Mouse (Mus musculus) heart, embryonic 11.5 days (tissue): ENCODE data around the gene Galnt3. TPM values are rescaled to one million over a fixed set of nuclear protein-coding genes. Genes with fewer than 3 reads are reported as not detected.

Source experiments
- ATAC-seq: fragments of 200-750 bp; cut with Nextera tagmentation; replicated peaks from 2 replicates; pipeline ENCODE4 v1.8.0; 2017; ENCODE audit warnings: moderate library complexity; ENCODE audit not compliant: insufficient number of reproducible peaks, low FRiP score, low TSS enrichment
- H3K27ac ChIP-seq: fragments of 300-500 bp; sonication (generic); 2 replicates; pipeline ENCODE4 v1.5.1; 2014; ENCODE audit warnings: mild to moderate bottlenecking, low read depth, low read length
- H3K27me3 ChIP-seq: fragments of 300-500 bp; sonication (generic); 2 replicates; pipeline ENCODE4 v1.6.1; 2014; ENCODE audit warnings: mild to moderate bottlenecking, low read length, mixed read lengths; ENCODE audit not compliant: control insufficient read depth, insufficient read depth
- H3K36me3 ChIP-seq: fragments of 300-500 bp; sonication (generic); 2 replicates; pipeline ENCODE4 v1.6.1; 2014; ENCODE audit warnings: mild to moderate bottlenecking, low read length, moderate library complexity, mixed read lengths; ENCODE audit not compliant: control insufficient read depth, insufficient read depth
- H3K4me1 ChIP-seq: fragments of 300-500 bp; sonication (generic); 2 replicates; pipeline ENCODE4 v1.6.1; 2014; ENCODE audit warnings: low read length; ENCODE audit not compliant: control insufficient read depth, insufficient read depth
- H3K4me2 ChIP-seq: fragments of 300-500 bp; sonication (generic); 2 replicates; pipeline ENCODE4 v1.6.1; 2014; ENCODE audit warnings: mild to moderate bottlenecking, moderate library complexity
- H3K4me3 ChIP-seq: fragments of 300-500 bp; sonication (generic); 2 replicates; pipeline ENCODE4 v1.5.1; 2014; ENCODE audit warnings: low read depth, low read length
- H3K9ac ChIP-seq: fragments of 300-500 bp; sonication (generic); 2 replicates; pipeline ENCODE4 v1.6.1; 2014; ENCODE audit warnings: mild to moderate bottlenecking, low read depth, low read length, moderate library complexity
- H3K9me3 ChIP-seq: fragments of 300-500 bp; sonication (generic); replicated peaks from 2 replicates; pipeline ENCODE4 v1.6.1; 2016; ENCODE audit warnings: low read length; ENCODE audit not compliant: control insufficient read depth
- WGBS: fragments of 180-500 bp; shearing (Covaris S2); extraction: QIAGEN DNeasy Blood & Tissue Kit; methylation state at CpG from one replicate; pipeline ENCODE4 v1.1.7; 2014; ENCODE audit not compliant: insufficient replicate concordance; 5-methylcytosine and 5-hydroxymethylcytosine counted together
- polyA plus RNA-seq: library from polyadenylated mRNA; unstranded; fragments of >200 nt; fragmentation: Nextera tagmentation; extraction: Ambion mirVana; gene quantifications from 2 replicates; pipeline ENCODE4 v1.2.1, GENCODE M21; 2014

Gene Galnt3
- polyA plus RNA-seq, 1 experiment from 2014 or later = 0.49 TPM

DNA sequence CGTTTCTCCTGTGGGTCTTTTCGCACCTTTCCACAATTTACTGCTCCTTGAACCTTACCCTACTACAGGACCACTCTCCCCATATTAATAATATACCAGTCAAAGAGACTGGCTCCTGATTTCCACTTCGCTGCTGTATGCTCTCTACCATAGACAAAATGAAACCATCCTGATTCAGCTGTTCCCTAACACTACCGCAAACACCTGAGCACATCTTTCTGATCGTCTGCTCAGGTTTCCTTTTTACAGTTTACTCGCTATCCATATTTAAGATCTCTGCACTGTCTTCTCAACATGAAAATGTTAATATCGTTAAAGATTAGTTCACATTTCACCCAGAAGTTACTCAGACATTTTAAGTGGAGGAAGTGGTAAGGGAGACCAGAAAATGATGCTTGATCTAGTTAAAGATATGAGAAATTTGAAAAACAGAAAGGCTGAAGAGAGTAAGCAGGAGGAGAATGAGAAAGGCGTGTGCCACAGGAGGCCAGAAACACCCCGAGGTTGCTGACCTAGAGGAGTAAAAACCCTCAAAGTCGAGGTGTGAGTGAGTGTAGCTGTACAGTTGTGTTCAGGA is 23.9 kb upstream of the Galnt3 start:
- H3K27me3 ChIP-seq = no peaks in the 10 kb centered on the region
- H3K4me2 ChIP-seq = no peak overlapping the region
- no peak overlapping the region for H3K27ac ChIP-seq
- 73% methylated on average over 10 of the region's 10 CpGs for WGBS
- H3K9ac ChIP-seq = no peak overlapping the region
- no peak overlapping the region for H3K4me3 ChIP-seq
- no peaks in the 10 kb centered on the region for H3K9me3 ChIP-seq
- ATAC-seq = no peak
- no peaks in the 10 kb centered on the region for H3K4me1 ChIP-seq
- no peaks in the 10 kb centered on the region for H3K36me3 ChIP-seq

DNA sequence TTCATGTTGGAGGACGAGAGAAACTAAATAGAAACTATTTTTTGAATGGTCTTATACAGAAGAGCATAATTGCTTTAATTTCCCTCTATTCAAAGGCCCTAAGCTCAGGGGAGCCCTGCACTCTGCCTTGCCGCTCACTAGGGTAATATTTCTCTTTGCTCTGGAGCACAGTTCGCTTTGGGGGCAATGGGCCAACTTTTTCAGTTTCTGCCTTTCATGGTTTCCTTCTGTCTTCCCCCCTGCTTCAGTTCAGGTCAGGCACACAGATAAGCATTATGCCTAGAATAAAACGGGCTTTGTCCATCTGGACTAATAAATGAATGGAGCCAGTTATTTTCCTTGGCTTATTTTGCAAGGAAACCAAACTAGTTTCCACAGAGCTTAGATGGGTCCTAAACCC is 21.7 kb upstream of the Galnt3 start:
- no peak overlapping the region for H3K9ac ChIP-seq
- no peaks in the 10 kb centered on the region for H3K9me3 ChIP-seq
- no peak overlapping the region for H3K4me3 ChIP-seq
- no peaks in the 10 kb centered on the region for H3K36me3 ChIP-seq
- 62% methylated on average over 4 of the region's 4 CpGs for WGBS
- H3K27me3 ChIP-seq = no peaks in the 10 kb centered on the region
- ATAC-seq = no peak
- H3K27ac ChIP-seq = no peak overlapping the region
- H3K4me2 ChIP-seq = no peak overlapping the region
- no peaks in the 10 kb centered on the region for H3K4me1 ChIP-seq

DNA sequence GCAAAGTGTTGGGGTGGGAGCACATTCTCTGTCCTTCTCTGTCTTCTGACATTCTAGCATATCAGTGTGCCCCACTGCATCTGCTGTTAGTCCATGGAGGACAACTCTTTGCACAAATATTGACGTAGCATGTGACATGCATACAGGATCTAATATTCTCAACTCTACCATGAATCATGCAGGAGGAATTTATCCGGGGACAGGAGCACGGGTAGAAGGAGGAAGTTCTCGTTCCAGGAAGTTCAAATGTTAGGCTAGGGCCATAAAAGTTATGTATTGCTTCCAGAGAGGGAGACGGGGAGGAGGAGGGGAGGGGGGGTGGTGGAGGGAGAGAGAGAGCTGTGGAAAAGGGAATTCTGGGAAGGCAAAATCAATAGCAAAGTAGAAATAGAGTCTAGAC is 20.0 kb upstream of the Galnt3 start:
- Histone ChIP-seq H3K27me3 (no peaks in the 10 kb centered on the region), H3K9me3 (no peaks in the 10 kb centered on the region), H3K9ac (no peak overlapping the region), H3K27ac (no peak overlapping the region), H3K36me3 (no peaks in the 10 kb centered on the region), H3K4me1 (no peaks in the 10 kb centered on the region), H3K4me3 (no peak overlapping the region), H3K4me2 (no peak overlapping the region)
- no peak for ATAC-seq
- WGBS = 50% methylated on average over 5 of the region's 5 CpGs

DNA sequence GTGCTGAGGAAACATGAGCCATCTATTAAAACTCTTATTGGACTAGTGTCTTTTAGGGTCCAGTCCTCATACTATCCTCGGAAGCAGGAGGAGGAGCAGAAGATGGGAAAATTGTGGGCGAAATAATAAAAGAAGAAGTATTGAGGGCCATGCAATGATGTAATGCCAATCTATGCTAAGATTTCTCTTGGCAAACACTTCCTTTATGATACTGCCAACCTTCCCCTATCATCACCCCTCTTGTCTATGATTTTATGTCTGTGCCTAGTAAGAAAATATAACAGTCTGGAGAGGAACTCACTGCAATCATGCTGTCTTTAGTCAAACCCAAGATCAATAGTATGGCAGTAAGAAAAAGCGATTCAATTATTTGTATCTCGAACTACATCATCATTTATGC is 18.5 kb upstream of the Galnt3 start:
- Histone ChIP-seq H3K36me3 (no peaks in the 10 kb centered on the region), H3K4me2 (no peak overlapping the region), H3K4me3 (no peak overlapping the region), H3K27me3 (no peaks in the 10 kb centered on the region), H3K4me1 (no peaks in the 10 kb centered on the region), H3K9me3 (no peaks in the 10 kb centered on the region), H3K27ac (no peak overlapping the region), H3K9ac (no peak overlapping the region)
- 87% methylated on average over 4 of the region's 4 CpGs for WGBS
- no peak for ATAC-seq

DNA sequence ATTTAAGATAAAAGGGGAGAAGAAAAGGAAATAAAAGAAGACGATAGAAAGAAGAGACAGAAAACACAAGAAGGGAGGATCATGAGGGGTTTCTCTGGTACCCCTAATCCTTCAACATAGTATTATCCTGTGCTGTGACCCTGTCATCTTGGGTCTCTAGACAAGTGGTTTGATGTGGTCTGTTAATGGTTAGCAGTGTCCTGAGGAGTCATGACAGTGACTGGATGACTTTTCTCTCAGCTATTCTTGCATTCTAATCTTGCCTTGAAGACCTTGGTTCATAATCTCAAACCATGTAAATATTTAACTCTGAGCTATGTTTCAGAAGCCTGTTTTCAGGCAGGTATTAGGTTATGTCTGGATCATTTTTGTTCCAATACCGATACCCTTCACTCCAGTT is 17.9 kb upstream of the Galnt3 start:
- Histone ChIP-seq H3K9me3 (no peaks in the 10 kb centered on the region), H3K36me3 (no peaks in the 10 kb centered on the region), H3K9ac (no peak overlapping the region), H3K4me1 (no peaks in the 10 kb centered on the region), H3K27me3 (no peaks in the 10 kb centered on the region), H3K4me2 (no peak overlapping the region), H3K4me3 (no peak overlapping the region), H3K27ac (no peak overlapping the region)
- 73% methylated on average over 2 of the region's 2 CpGs for WGBS
- ATAC-seq = no peak

DNA sequence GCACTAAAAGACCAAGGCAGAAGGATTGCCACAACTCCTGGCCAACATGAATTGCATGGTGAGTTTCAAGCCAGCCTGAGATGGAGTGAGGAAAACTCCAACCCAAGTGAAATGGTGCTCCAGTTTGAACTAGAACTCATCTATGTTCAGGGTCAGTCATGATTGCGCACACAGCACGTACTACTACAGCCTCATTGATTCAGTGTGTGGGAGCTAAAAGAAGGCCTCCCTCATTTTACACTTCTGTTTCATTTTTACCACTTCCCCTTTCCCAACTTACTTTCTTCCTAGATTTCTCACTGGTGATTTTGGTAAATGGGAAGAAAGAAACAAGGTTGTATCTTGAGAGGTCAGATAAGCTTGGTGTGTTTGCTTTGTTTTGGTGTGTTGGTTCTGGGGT is 17.5 kb upstream of the Galnt3 start:
- Histone ChIP-seq H3K27ac (no peak overlapping the region), H3K4me1 (no peaks in the 10 kb centered on the region), H3K36me3 (no peaks in the 10 kb centered on the region), H3K27me3 (no peaks in the 10 kb centered on the region), H3K9me3 (no peaks in the 10 kb centered on the region), H3K9ac (no peak overlapping the region), H3K4me3 (no peak overlapping the region), H3K4me2 (no peak overlapping the region)
- 91% methylated on average over 2 of the region's 2 CpGs for WGBS
- no peak for ATAC-seq

DNA sequence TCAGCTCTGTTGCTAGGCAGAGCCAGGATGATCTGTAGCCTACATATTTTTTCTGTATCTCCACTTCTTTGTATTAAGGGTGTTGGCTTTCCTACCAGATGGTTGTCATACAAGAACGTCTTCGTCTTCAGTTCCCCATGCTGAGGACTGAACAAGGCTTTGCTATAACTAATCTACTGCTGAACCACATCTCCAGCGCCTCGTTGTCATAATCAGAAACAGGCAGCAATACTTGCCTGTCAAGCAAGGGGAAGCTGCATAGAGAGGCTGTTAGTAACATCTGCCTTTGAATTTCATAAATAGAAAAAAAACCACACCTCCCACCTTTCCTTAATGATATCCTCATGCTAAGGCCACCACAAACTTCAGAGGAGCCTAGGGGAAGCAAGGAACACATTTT is 15.5 kb upstream of the Galnt3 start:
- WGBS = 69% methylated on average over 4 of the region's 4 CpGs
- Histone ChIP-seq H3K4me3 (no peak overlapping the region), H3K36me3 (no peaks in the 10 kb centered on the region)

DNA sequence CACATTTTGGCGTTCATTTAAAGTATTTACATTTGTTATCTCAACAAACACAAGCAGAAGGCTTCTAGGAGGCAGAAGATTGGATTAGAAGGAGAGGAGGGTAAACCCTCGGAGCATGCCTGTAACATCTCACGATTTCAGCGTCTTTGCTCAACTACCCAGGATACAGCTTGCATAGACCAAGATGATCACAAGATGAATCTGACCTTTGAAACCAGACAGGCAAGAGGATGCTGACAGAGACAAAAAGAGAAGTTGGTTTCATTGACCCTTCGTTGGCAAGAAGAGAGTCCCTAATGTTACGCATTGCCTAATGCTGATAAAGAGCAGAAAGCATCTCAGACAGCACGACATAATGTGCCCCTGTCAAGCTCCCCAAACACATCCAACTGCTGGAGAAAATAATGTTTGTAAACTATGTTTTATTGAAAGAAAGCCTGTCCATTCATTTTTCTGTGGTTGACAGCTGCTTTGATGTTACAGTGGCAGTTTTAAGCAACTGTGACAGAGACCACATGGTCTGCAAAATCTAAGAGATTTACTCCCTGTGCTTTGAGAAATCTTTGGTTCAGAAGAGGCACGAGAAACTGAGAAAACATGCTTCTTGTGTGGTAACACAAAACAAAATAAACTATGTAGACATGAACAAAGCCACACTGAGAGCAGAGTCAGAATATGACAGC is 7.2 kb upstream of the Galnt3 start:
- Histone ChIP-seq H3K27me3 (no peaks in the 10 kb centered on the region), H3K27ac (no peak overlapping the region), H3K9me3 (no peaks in the 10 kb centered on the region), H3K9ac (no peak overlapping the region), H3K4me1 (no peaks in the 10 kb centered on the region), H3K36me3 (no peaks in the 10 kb centered on the region), H3K4me2 (no peak overlapping the region), H3K4me3 (no peak overlapping the region)
- 55% methylated on average over 8 of the region's 8 CpGs for WGBS
- ATAC-seq = no peak

More for the DNA sequence above, 15.5 kb upstream of the Galnt3 start:
- H3K4me2 ChIP-seq = no peak overlapping the region
- no peaks in the 10 kb centered on the region for H3K4me1 ChIP-seq
- no peak overlapping the region for H3K9ac ChIP-seq
- no peaks in the 10 kb centered on the region for H3K27me3 ChIP-seq
- no peak overlapping the region for H3K27ac ChIP-seq
- no peak for ATAC-seq
- H3K9me3 ChIP-seq = no peaks in the 10 kb centered on the region

DNA sequence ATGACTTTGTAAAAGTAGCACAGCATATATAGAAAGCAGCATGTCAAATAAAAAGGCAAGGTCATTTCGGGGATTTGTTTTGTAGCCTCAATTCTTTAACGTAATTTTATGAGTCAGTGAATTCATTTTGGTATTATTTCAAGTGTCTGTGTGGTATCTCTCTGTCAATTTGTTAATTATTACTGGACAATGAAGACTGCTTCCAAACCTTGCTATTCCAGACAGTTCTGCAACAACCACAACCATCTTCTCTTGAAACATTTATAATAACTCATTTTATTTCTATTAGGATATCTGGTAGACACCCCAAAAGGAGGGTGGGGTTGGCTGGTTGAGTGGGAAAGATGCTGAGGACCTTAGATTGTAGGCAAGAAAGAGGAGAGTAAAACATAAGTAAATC is 4.1 kb upstream of the Galnt3 start:
- Histone ChIP-seq H3K4me1 (no peaks in the 10 kb centered on the region), H3K36me3 (no peaks in the 10 kb centered on the region), H3K4me3 (no peak overlapping the region), H3K27me3 (peaks cover 19% of the 10 kb centered on the region), H3K9me3 (no peaks in the 10 kb centered on the region), H3K9ac (no peak overlapping the region), H3K27ac (no peak overlapping the region), H3K4me2 (no peak overlapping the region)
- 82% methylated on average over 2 of the region's 2 CpGs for WGBS
- ATAC-seq = no peak
